Mouse (Mus musculus) olfactory bulb, adult 2 months (tissue): Measurements from ENCODE around the gene Mob3b. TPM values are rescaled to one million over a fixed set of nuclear protein-coding genes. Genes with fewer than 3 reads are reported as not detected.
"Not testable (repeated sequence)": the region's sequence is repeated elsewhere in the genome, so short reads cannot be mapped to it uniquely, and the experiment has no call there.

ENCODE experiments used
- H3K27ac ChIP-seq: fragments of 200-500 bp; 2 replicates; pipeline ENCODE4 v1.5.1; 2012; ENCODE audit warnings: low read depth, low read length; ENCODE audit not compliant: insufficient read depth
- H3K4me1 ChIP-seq: fragments of 200-500 bp; 2 replicates; pipeline ENCODE4 v1.6.1; 2012; ENCODE audit warnings: low read length; ENCODE audit not compliant: control insufficient read depth, insufficient read depth
- H3K4me3 ChIP-seq: fragments of 200-500 bp; 2 replicates; pipeline ENCODE4 v1.5.1; 2012; ENCODE audit warnings: mild to moderate bottlenecking, low read depth, low read length, moderate library complexity; ENCODE audit not compliant: insufficient read depth
- CTCF ChIP-seq: fragments of 200-500 bp; IDR thresholded peaks from 2 replicates; pipeline ENCODE4 v1.5.1; 2012; ENCODE audit warnings: low read depth, mild to moderate bottlenecking, low read length, moderate library complexity; ENCODE audit not compliant: insufficient read depth
- POLR2A ChIP-seq: fragments of 200-500 bp; IDR thresholded peaks from 2 replicates; pipeline ENCODE4 v1.6.1; 2012; ENCODE audit warnings: mild to moderate bottlenecking, low read depth, low read length, moderate library complexity; ENCODE audit not compliant: insufficient read depth
- WGBS: fragments of 180-500 bp; shearing (Covaris S2); methylation state at CpG from one replicate; pipeline ENCODE4 v1.1.7; 2018; 5-methylcytosine and 5-hydroxymethylcytosine counted together
- polyA plus RNA-seq: library from polyadenylated mRNA; stranded (reverse); fragments of >200 nt; gene quantifications from 2 replicates; pipeline ENCODE4 v1.2.4, GENCODE M21; 2012; ENCODE audit warnings: low replicate concordance; ENCODE audit not compliant: missing spikeins, insufficient read depth, insufficient read length

Mob3b gene
- polyA plus RNA-seq, 1 experiment: not detected

- WGBS: 87% methylated on average over 13 of the region's 13 CpGs
- no peak overlapping the region for H3K4me3 ChIP-seq
- no peak overlapping the region for H3K27ac ChIP-seq
- no peak for TF ChIP-seq CTCF
- no peak for TF ChIP-seq POLR2A
- H3K4me1 ChIP-seq: peaks cover 17% of the 10 kb centered on the region
These were observed 193.3 kb downstream of the Mob3b start for GRCm38 (mm10) chr4:34963999-34964398.

- WGBS: 67% methylated on average over 15 of the region's 15 CpGs
- no peak overlapping the region for H3K27ac ChIP-seq
- peaks cover 10% of the 10 kb centered on the region; the same call in 1 of the 2 replicates for H3K4me1 ChIP-seq
- H3K4me3 ChIP-seq: no peak overlapping the region
- TF ChIP-seq POLR2A (no peak), CTCF (no peak)
These were observed 196.3 kb downstream of the Mob3b start for GRCm38 (mm10) chr4:34960781-34961560.

GRCm38 (mm10) chr4:34959477-34959876 is 197.8 kb downstream of the Mob3b start:
- 82% methylated on average over 6 of the region's 6 CpGs for WGBS
- H3K27ac ChIP-seq: no peak overlapping the region

GRCm38 (mm10) chr4:34958155-34959028 is 198.9 kb downstream of the Mob3b start:
- no peak overlapping the region for H3K4me3 ChIP-seq
- TF ChIP-seq CTCF (0 out of 2 replicates have a peak, but pooled peaks have one; percentile 21), POLR2A (no peak)

More at GRCm38 (mm10) chr4:34959477-34959876, 197.8 kb downstream of the Mob3b start:
- Histone ChIP-seq H3K4me1 (peaks cover 8% of the 10 kb centered on the region; the same call in 1 of the 2 replicates), H3K4me3 (no peak overlapping the region)
- TF ChIP-seq POLR2A: no peak
- TF ChIP-seq CTCF: no peak

GRCm38 (mm10) chr4:34953716-34954115 is 203.6 kb downstream of the Mob3b start:
- 86% methylated on average over 10 of the region's 10 CpGs for WGBS
- Histone ChIP-seq H3K27ac (no peak overlapping the region), H3K4me1 (no peaks in the 10 kb centered on the region), H3K4me3 (no peak overlapping the region)
- TF ChIP-seq POLR2A (no peak), CTCF (no peak)

More at GRCm38 (mm10) chr4:34958155-34959028, 198.9 kb downstream of the Mob3b start:
- H3K4me1 ChIP-seq: peaks cover 3% of the 10 kb centered on the region; the same call in 1 of the 2 replicates
- no peak overlapping the region for H3K27ac ChIP-seq
- WGBS: 44% methylated on average over 12 of the region's 12 CpGs

- Histone ChIP-seq H3K4me3 (no peak overlapping the region), H3K4me1 (no peaks in the 10 kb centered on the region), H3K27ac (no peak overlapping the region)
- TF ChIP-seq CTCF (no peak), POLR2A (no peak)
These were observed 210.1 kb downstream of the Mob3b start for GRCm38 (mm10) chr4:34947181-34947580.

- no peaks in the 10 kb centered on the region for H3K4me1 ChIP-seq
- 95% methylated on average over 25 of the region's 25 CpGs for WGBS
- TF ChIP-seq CTCF: no peak
- no peak for TF ChIP-seq POLR2A
- H3K4me3 ChIP-seq: no peak overlapping the region
- H3K27ac ChIP-seq: no peak overlapping the region
These were observed 216.2 kb downstream of the Mob3b start for GRCm38 (mm10) chr4:34941046-34941445.

GRCm38 (mm10) chr4:34928386-34928785 is 228.9 kb downstream of the Mob3b start:
- WGBS: 84% methylated on average over 7 of the region's 7 CpGs
- not testable (repeated sequence) for H3K4me3 ChIP-seq, H3K4me1 ChIP-seq, H3K27ac ChIP-seq
